Mouse (Mus musculus): ENCODE measurements around the gene Paqr3. TPM values are rescaled to one million over a fixed set of nuclear protein-coding genes. Genes with fewer than 3 reads are reported as not detected.

Paqr3 gene
- total and polyA plus RNA-seq, 3 experiments, result 3.4 to 6.1 (median 4.2) TPM

DNA sequence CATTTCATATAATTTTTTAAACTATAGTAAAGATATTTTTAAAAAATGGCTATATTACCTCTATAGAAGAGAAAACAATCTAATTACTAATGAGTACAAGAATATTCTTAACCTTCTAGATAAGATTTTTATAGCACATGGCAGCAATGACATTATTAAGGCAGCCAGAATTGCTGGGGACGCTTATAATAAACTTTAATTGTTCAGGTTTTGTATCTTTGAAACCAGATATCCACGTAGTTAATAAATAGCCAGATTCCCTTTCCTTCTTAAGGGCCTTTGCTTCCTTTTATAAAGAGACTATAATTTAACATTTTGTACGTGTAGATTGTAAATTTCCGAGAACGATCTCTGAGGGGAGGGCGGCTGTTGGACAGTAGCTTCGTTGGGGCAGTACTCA, 66.1 kb downstream of the Paqr3 start:
- peaks cover 30 to 59% of the 10 kb centered on the region in 2 experiments for H3K36me3 ChIP-seq (replicated peaks in 1 of 2; ENCODE audit: control insufficient read depth in 1 of 2, insufficient read depth in 1 of 2, low read length in 1 of 2)
- no peak overlapping the region for H3K9ac ChIP-seq (ENCODE audit: insufficient read depth, low read depth)
- H3K27me3 ChIP-seq (replicated peaks), result no peaks in the 10 kb centered on the region
- no peak overlapping the region for H3K27ac ChIP-seq (ENCODE audit: insufficient read depth, low read depth)
- no peak overlapping the region for H3K4me2 ChIP-seq (ENCODE audit: insufficient read depth, low read depth, poor library complexity, severe bottlenecking)
- H3K4me3 ChIP-seq (replicated peaks in 1 of 3; ENCODE audit: low read depth in 2 of 3, low read length in 2 of 3, poor library complexity in 1 of 3), result no peak overlapping the region
- no peaks in the 10 kb centered on the region for H3K79me2 ChIP-seq (replicated peaks; ENCODE audit: control insufficient read depth, extremely low read depth, insufficient read depth, poor library complexity, severe bottlenecking)
- dilution Hi-C loops (cut with MboI; ENCODE audit: extremely low pct_ligation_motif_present, extremely low pct_unique_long_range_greater_than_20kb, low sequenced_read_pairs) (no loop called here), in situ Hi-C loops (cut with MboI; ENCODE audit: low pct_ligation_motif_present, low pct_unique_long_range_greater_than_20kb, low sequenced_read_pairs) (no loop called here)
- DNase-seq (ENCODE audit: extremely low read depth), result no peak
- TF ChIP-seq GABPA (IDR thresholded peaks at IDR 0.05; ENCODE audit: insufficient replicate concordance, low read depth, low read length) (no peak), TCF12 (IDR thresholded peaks at IDR 0.05; ENCODE audit: low read depth, low read length) (no peak), POLR2A (IDR thresholded peaks at IDR 0.05; ENCODE audit: low read depth, low read length) (no peak), UBTF (IDR thresholded peaks at IDR 0.05; ENCODE audit: low read depth, low read length) (no peak), KAT2A (IDR thresholded peaks at IDR 0.05; ENCODE audit: insufficient replicate concordance, low read length) (no peak), JUN (IDR thresholded peaks at IDR 0.05; ENCODE audit: insufficient read depth, low read depth, low read length) (no peak), RCOR1 (conservative IDR thresholded peaks at IDR 0.05; ENCODE audit: low read depth, low read length) (no peak), CTCF (conservative IDR thresholded peaks at IDR 0.05 in 1 of 2, IDR thresholded peaks at IDR 0.05 in 1 of 2; ENCODE audit: low read depth in 2 of 2, low read length in 2 of 2) (no peak), EP300 (IDR thresholded peaks at IDR 0.05; ENCODE audit: low read length) (no peak), MYC (IDR thresholded peaks at IDR 0.05; ENCODE audit: low read depth, low read length) (no peak), MAX (IDR thresholded peaks at IDR 0.05; ENCODE audit: low read length) (no peak), PAX5 (IDR thresholded peaks at IDR 0.05; ENCODE audit: low read length) (no peak)
- no peaks in the 10 kb centered on the region for H3K4me1 ChIP-seq (ENCODE audit: control insufficient read depth in 1 of 2, insufficient read depth in 2 of 2)
- H3K9me3 ChIP-seq (replicated peaks; ENCODE audit: low read length), result no peaks in the 10 kb centered on the region

Other genes starting within 250 kb of the Paqr3 start
- 8.9 and 9.7 TPM in 2 replicates for gene Bmp2k, start 113.9 kb downstream of the Paqr3 start, total RNA-seq (2012; rRNA removed)
- 9.1 and 9.6 TPM in 2 replicates for gene Bmp2k, start 113.9 kb downstream of the Paqr3 start, total RNA-seq (2014; rRNA removed)
- gene Bmp2k, start 113.9 kb downstream of the Paqr3 start, polyA plus RNA-seq (2012; ENCODE audit: insufficient read length, low read depth), result 7.5 and 7.9 TPM in 2 replicates

Measured in CH12.LX (cell line).